Mouse (Mus musculus): Measurements from ENCODE around the gene Rrad. TPM values are rescaled to one million over a fixed set of nuclear protein-coding genes. Genes with fewer than 3 reads are reported as not detected.
A peak's percentile ranks its signal among the peaks of the same experiment; 100 is the strongest.
"Not testable (repeated sequence)": the region's sequence is repeated elsewhere in the genome, so short reads cannot be mapped to it uniquely, and the experiment has no call there.

Gene Rrad
- total RNA-seq (2021): 1 to 10 TPM; 3.5 to 4.4 TPM

GRCm38 (mm10) chr8:104630981-104631663 is at the start of gene Rrad:
Gene Rrad (minus strand): TSS chr8:104631327.
- intact Hi-C loops (cut with DNase I): no loop called here

GRCm38 (mm10) chr8:104655614-104656013 is 24.5 kb upstream of the Rrad start:
- intact Hi-C loops (cut with DNase I): loop anchor here (5.0 kb wide), 1 partner anchor 562 kb away; no protein-coding TSS in a partner anchor
- no peak for DNase-seq (ENCODE audit: low spot score in 2 of 2)

More at GRCm38 (mm10) chr8:104630981-104631663, at the start of gene Rrad:
- no peak for DNase-seq (ENCODE audit: low spot score in 2 of 2)

- intact Hi-C loops (cut with DNase I): loop anchor here (1.0 to 5.0 kb wide), 2 partner anchors 10 to 562 kb away; no protein-coding TSS in a partner anchor
- peak; percentile 51 to 70 for DNase-seq (ENCODE audit: low spot score in 2 of 2)
These were observed 23.9 kb upstream of the Rrad start for GRCm38 (mm10) chr8:104654984-104655383.

GRCm38 (mm10) chr8:104644187-104644586 is 13.1 kb upstream of the Rrad start:
- intact Hi-C loops (cut with DNase I): loop anchor here (5.0 kb wide), 3 partner anchors 42 to 653 kb away; partner anchors contain the start of genes E2f4 and Exoc3l
- not testable (repeated sequence) for DNase-seq (ENCODE audit: low spot score in 2 of 2)

GRCm38 (mm10) chr8:104642324-104642654 is 11.2 kb upstream of the Rrad start:
- intact Hi-C loops (cut with DNase I): loop anchor here (5.0 kb wide), 3 partner anchors 40 to 655 kb away; partner anchors contain the start of genes E2f4 and Exoc3l
- no peak for DNase-seq (ENCODE audit: low spot score in 2 of 2)

- peak; percentile 91 to 93 for DNase-seq (ENCODE audit: low spot score in 2 of 2)
- intact Hi-C loops (cut with DNase I): loop anchor here (5.0 kb wide), 3 partner anchors 39 to 656 kb away; partner anchors contain the start of genes E2f4 and Exoc3l
These were observed 10.5 kb upstream of the Rrad start, which contains the start of gene Ciao2b for GRCm38 (mm10) chr8:104641426-104642323. Gene Ciao2b (minus strand): TSS chr8:104641965.

- intact Hi-C loops (cut with DNase I): loop anchor here (5.0 kb wide), 3 partner anchors 39 to 656 kb away; partner anchors contain the start of genes E2f4 and Exoc3l
- no peak for DNase-seq (ENCODE audit: low spot score in 2 of 2)
These were observed 9.8 kb upstream of the Rrad start for GRCm38 (mm10) chr8:104640831-104641370.

GRCm38 (mm10) chr8:104640241-104640640 is 9.1 kb upstream of the Rrad start:
- DNase-seq (ENCODE audit: low spot score in 2 of 2): no peak
- intact Hi-C loops (cut with DNase I): loop anchor here (5.0 kb wide), 3 partner anchors 38 to 657 kb away; partner anchors contain the start of genes E2f4 and Exoc3l

GRCm38 (mm10) chr8:104638010-104638409 is 6.9 kb upstream of the Rrad start:
- no peak for DNase-seq (ENCODE audit: low spot score in 2 of 2)
- intact Hi-C loops (cut with DNase I): no loop called here

- DNase-seq (ENCODE audit: low spot score in 2 of 2): no peak
- intact Hi-C loops (cut with DNase I): no loop called here
These were observed 4.0 kb upstream of the Rrad start for GRCm38 (mm10) chr8:104635004-104635710.

- intact Hi-C loops (cut with DNase I): no loop called here
- no peak for DNase-seq (ENCODE audit: low spot score in 2 of 2)
These were observed 2.1 kb upstream of the Rrad start for GRCm38 (mm10) chr8:104633156-104633744.

- peak; percentile 23 to 36 for DNase-seq (ENCODE audit: low spot score in 2 of 2)
- intact Hi-C loops (cut with DNase I): no loop called here
These were observed 1.4 kb upstream of the Rrad start for GRCm38 (mm10) chr8:104632486-104632885.

GRCm38 (mm10) chr8:104631975-104632374 is 848 bp upstream of the Rrad start:
- intact Hi-C loops (cut with DNase I): no loop called here
- no peak for DNase-seq (ENCODE audit: low spot score in 2 of 2)

GRCm38 (mm10) chr8:104630574-104630973 is 553 bp downstream of the Rrad start:
- DNase-seq (ENCODE audit: low spot score in 2 of 2): no peak
- intact Hi-C loops (cut with DNase I): no loop called here

GRCm38 (mm10) chr8:104630111-104630479 is 1.0 kb downstream of the Rrad start:
- no peak for DNase-seq (ENCODE audit: low spot score in 2 of 2)
- intact Hi-C loops (cut with DNase I): no loop called here

GRCm38 (mm10) chr8:104629306-104630110 is 1.6 kb downstream of the Rrad start:
- intact Hi-C loops (cut with DNase I): no loop called here
- no peak for DNase-seq (ENCODE audit: low spot score in 2 of 2)

- DNase-seq (ENCODE audit: low spot score in 2 of 2): no peak
- intact Hi-C loops (cut with DNase I): no loop called here
These were observed 2.7 kb downstream of the Rrad start for GRCm38 (mm10) chr8:104628402-104628801.

- intact Hi-C loops (cut with DNase I): no loop called here
- DNase-seq (ENCODE audit: low spot score in 2 of 2): no peak
These were observed 3.9 kb downstream of the Rrad start for GRCm38 (mm10) chr8:104627065-104627740.
